Mouse (Mus musculus): ENCODE data around the gene Ogfod2. TPM values are rescaled to one million over a fixed set of nuclear protein-coding genes. Genes with fewer than 3 reads are reported as not detected.
A peak's percentile ranks its signal among the peaks of the same experiment; 100 is the strongest.

Ogfod2 gene
- polyA plus RNA-seq, 1 experiment from 2014 or later = 19.1 TPM

DNA sequence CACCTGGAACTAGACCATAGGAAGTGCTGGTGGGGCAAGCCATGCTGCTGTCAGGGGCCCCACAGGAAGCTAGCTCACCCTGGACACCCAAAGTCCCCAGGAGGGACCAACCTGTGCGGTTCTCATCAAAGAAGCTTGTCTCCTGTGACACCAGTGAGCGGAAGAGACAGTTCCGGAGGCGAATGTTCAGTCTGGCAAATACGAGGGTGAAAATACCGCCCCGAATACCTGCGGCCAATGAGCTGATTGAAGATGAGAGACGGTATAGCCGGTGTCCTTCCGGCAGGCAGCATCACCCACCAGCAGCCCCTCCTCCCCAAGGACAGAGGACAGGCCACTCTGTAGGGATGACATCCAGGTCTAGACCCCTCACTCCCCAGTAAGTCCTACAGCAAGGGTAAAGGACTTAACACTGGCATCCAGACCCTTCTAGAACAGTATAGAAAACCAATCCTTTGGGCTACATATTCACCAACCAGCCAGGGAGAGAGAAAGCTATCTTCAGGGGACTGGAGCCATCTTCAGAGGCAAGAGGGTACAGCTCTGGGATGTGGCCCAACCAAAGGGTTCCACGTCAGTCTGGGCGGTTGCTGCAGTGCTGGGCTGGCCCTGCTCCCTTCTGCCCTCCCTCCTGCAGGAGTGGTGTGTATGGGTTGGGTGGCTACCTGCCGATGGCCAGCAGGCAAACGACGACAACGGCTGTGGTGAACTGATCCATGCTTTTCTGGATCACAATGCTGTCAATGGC is 29.0 kb upstream of the Ogfod2 start:
- no peak overlapping the region for H3K9ac ChIP-seq
- H3K27me3 ChIP-seq (replicated peaks) = 0 out of 2 replicates have a peak, but pooled peaks cover 3% of the 10 kb centered on the region
- no peak overlapping the region for H3K4me3 ChIP-seq
- no peaks in the 10 kb centered on the region for H3K36me3 ChIP-seq
- WGBS (ENCODE audit: insufficient replicate concordance) = 77% methylated on average over 17 of the region's 17 CpGs
- no peak overlapping the region for H3K4me2 ChIP-seq
- no peaks in the 10 kb centered on the region for H3K9me3 ChIP-seq (replicated peaks)
- H3K4me1 ChIP-seq = peaks cover 38% of the 10 kb centered on the region
- H3K27ac ChIP-seq = no peak overlapping the region
- no peak for ATAC-seq

DNA sequence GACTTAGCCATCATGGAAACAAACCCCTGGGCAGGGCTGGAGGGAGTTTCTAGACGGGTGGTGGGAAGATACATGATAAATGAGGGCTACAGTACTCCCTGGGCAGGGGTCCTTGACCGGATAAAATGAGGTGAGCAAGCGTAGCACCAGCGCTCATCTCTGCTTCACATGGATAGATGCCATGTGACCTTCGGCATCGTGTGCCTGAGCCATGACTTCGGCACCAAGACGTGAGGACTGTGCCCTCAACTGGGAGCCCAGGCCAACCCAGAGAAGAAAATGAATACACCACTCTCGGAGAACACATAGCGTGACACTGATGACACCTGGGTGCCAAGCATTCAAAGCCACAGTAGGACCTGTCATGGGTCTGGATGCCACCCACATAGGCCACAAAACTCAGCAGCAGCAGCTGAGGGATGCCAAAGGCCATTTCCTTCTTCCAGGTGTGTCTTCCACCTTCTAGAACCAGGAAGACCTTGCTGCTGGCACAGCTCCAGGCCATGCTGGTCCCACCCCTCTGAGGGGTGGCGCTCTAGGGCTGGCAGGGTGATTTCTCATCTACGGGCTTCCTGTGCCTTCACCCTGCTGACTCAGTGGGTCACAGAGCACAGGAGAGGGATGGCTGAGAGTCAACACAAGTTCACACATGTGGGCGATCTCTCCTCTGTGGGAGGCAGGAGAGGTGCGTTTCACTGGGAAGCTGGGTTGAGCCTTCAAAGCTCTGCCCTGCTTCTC is 28.1 kb upstream of the Ogfod2 start:
- no peak for ATAC-seq
- H3K36me3 ChIP-seq = no peaks in the 10 kb centered on the region
- no peak overlapping the region for H3K9ac ChIP-seq
- no peaks in the 10 kb centered on the region for H3K9me3 ChIP-seq (replicated peaks)
- no peak overlapping the region for H3K4me3 ChIP-seq
- H3K4me1 ChIP-seq = peaks cover 32% of the 10 kb centered on the region
- H3K4me2 ChIP-seq = no peak overlapping the region
- 76% methylated on average over 14 of the region's 14 CpGs for WGBS (ENCODE audit: insufficient replicate concordance)
- H3K27me3 ChIP-seq (replicated peaks) = 0 out of 2 replicates have a peak, but pooled peaks cover 3% of the 10 kb centered on the region
- H3K27ac ChIP-seq = no peak overlapping the region

DNA sequence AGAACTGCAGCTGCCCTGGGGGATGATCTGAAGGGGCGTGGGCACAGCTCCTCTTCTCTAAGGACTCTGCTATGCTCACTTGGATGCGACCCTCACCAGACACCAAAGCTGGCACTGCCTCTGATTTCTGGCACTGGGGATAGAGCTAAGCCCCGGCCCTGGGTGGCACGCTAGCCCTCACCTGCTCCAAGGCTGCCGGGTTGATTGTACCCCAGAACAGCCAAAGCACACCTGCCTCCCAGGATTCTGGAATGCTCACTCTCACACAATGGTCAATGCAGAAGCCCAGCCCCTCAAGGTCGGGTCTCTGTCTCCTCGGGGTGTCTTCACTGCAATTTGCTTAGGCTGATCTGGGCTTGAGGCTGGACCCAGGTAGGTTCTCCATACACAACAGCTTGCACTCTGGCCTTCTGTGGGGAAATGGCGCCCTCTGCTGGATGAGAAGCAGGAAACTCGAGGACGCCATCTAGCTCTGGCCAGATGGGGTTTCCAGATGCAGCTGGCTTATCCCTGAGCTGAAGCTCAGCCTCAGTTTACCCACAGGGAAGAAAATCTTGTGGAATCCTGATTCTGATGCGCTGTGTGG is 27.4 kb upstream of the Ogfod2 start:
- Histone ChIP-seq H3K27ac (no peak overlapping the region), H3K9me3 (replicated peaks) (no peaks in the 10 kb centered on the region), H3K4me3 (no peak overlapping the region), H3K9ac (no peak overlapping the region), H3K36me3 (peaks cover 6% of the 10 kb centered on the region), H3K4me2 (no peak overlapping the region), H3K27me3 (replicated peaks) (0 out of 2 replicates have a peak, but pooled peaks cover 3% of the 10 kb centered on the region), H3K4me1 (peaks cover 25% of the 10 kb centered on the region)
- WGBS (ENCODE audit: insufficient replicate concordance) = 32% methylated on average over 11 of the region's 11 CpGs
- peak; percentile 64 for ATAC-seq

DNA sequence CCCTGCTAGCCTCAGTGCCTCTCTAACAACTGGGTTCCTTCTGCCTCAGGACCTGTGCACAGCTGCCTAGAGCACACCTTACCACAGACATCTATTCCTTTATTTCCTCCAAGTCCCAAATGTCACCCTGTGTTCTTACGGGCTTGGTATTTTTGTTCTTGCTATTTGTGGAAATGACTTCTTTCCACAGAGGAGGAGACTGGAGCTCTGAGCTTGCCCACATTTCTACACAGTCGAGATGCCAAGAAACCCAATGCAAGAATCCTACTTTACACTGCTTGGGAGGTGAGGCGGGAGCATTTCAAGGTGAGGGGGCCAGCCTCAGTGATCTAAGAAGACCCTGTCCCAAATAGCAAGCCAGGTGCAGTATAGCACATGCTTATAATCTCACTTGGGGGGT is 26.6 kb upstream of the Ogfod2 start:
- Histone ChIP-seq H3K27ac (no peak overlapping the region), H3K4me1 (peaks cover 18% of the 10 kb centered on the region), H3K36me3 (peaks cover 9% of the 10 kb centered on the region), H3K27me3 (replicated peaks) (0 out of 2 replicates have a peak, but pooled peaks cover 3% of the 10 kb centered on the region), H3K9ac (no peak overlapping the region), H3K4me2 (no peak overlapping the region), H3K9me3 (replicated peaks) (no peaks in the 10 kb centered on the region), H3K4me3 (no peak overlapping the region)
- WGBS (ENCODE audit: insufficient replicate concordance) = 55% methylated on average over 3 of the region's 3 CpGs
- no peak for ATAC-seq

DNA sequence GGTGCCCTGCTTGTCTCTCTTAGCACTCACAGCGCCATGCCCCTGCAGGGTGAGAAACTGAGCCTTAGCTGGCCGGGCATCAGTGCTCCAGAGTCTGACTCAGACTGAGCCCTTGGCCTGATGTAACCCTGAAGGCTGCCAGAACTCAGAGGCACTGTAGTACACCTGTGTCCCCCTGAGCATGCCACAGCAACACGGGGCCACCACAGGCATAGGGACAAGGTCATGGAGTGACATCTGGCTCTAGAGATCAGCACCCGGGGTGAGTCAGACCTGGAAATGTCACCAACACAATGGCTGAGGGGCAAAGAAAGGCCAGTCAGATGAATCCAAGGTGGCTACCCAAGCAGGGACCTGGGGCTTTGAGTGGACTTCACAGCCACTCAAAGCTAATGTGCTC is 25.2 kb upstream of the Ogfod2 start:
- Histone ChIP-seq H3K36me3 (peaks cover 9% of the 10 kb centered on the region), H3K27me3 (replicated peaks) (0 out of 2 replicates have a peak, but pooled peaks cover 3% of the 10 kb centered on the region), H3K4me1 (peaks cover 21% of the 10 kb centered on the region), H3K4me3 (no peak overlapping the region), H3K27ac (no peak overlapping the region), H3K9ac (no peak overlapping the region), H3K9me3 (replicated peaks) (no peaks in the 10 kb centered on the region), H3K4me2 (no peak overlapping the region)
- 70% methylated on average over 4 of the region's 4 CpGs for WGBS (ENCODE audit: insufficient replicate concordance)
- no peak for ATAC-seq

DNA sequence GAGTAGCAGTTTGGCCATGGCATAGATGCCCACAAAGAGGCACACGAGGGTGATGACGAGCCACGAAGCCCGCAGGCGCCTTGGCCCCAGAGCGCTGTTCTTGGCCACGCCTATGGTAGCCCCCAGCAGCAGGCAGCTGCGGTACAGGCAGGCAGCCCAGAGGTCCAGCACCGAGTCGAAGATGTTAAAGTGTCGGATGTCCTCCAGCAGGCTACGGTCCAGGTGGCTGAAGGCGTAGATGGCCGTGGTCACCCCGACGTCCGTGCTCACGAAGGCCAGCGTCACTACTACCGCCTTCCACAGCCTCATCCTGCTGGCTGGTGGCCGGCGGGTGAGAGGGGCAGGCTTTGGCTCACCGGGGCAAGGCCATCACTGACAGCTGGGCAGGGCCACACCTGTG is 22.2 kb upstream of the Ogfod2 start:
- 81% methylated on average over 23 of the region's 23 CpGs for WGBS (ENCODE audit: insufficient replicate concordance)
- Histone ChIP-seq H3K27me3 (replicated peaks) (peaks cover 11% of the 10 kb centered on the region; the same call in 1 of the 2 replicates), H3K27ac (no peak overlapping the region), H3K36me3 (peaks cover 9% of the 10 kb centered on the region), H3K4me3 (no peak overlapping the region), H3K4me2 (no peak overlapping the region), H3K9ac (no peak overlapping the region), H3K9me3 (replicated peaks) (no peaks in the 10 kb centered on the region), H3K4me1 (peaks cover 45% of the 10 kb centered on the region)
- ATAC-seq = no peak

DNA sequence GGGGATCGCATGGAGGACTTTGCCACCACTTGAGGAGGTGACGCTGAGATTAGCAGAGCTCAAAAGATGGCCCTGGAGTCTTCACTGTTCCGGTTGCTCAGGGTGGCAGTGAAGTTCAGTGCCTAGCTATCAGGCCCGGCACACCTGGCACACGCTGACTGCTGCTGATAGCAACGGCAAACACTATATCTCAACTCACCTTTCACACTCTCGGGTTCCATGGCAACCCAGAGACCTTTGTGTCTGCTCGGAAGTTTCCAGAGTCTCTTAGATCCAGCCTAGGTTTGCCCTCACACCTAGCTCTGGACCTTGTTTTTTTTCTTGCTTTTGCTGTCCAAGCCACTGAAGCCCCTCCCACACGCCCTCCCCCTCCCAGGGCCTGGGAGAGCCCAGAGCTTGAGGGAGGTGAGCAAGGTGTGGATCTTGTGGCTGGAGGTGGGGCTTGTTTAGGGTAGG is 20.1 kb upstream of the Ogfod2 start:
- ATAC-seq = peak; percentile 79
- no peaks in the 10 kb centered on the region for H3K9me3 ChIP-seq (replicated peaks)
- H3K4me1 ChIP-seq = peaks cover 60% of the 10 kb centered on the region
- H3K4me2 ChIP-seq = peak overlapping the region; percentile 89
- 13% methylated on average over 9 of the region's 9 CpGs for WGBS (ENCODE audit: insufficient replicate concordance)
- peak overlapping the region; percentile 92 for H3K27ac ChIP-seq
- peak overlapping the region; percentile 61 for H3K9ac ChIP-seq
- peaks cover 9% of the 10 kb centered on the region for H3K36me3 ChIP-seq
- H3K4me3 ChIP-seq = peak overlapping the region; percentile 36
- peaks cover 11% of the 10 kb centered on the region; the same call in 1 of the 2 replicates for H3K27me3 ChIP-seq (replicated peaks)

DNA sequence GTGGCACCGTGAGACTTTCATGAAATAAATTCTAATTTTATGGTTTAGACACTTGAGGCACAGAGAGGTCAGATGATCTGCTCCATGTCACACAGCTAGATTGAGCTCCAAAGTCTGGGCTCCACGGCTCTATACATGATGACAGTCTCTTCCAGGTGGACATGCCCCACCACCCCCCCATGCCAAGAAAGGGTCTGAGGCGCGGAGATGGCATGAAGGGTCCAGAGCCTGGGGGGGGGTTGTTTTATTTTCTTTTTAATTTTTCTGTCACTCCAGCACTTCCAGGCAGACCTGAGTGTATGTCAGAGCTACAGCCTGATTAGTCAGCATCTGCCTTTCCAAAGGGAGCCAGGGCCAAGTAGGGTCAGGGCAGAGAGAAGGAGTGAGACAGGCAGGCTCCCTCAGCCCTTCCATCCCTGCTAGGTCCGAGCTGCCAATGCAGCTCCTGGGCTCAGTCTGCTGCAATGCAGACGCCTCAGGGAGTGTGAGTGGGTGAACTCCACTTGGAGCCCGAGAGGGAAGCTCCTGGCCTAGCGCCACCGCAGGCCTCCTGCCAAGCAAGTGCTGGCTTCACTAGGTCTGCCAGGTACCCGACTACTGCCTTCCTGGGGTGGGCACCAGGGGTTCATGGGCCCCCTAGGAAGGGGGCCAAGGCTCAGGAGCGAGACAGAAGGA is 18.8 kb upstream of the Ogfod2 start:
- Histone ChIP-seq H3K9me3 (replicated peaks) (no peaks in the 10 kb centered on the region), H3K9ac (peak overlapping the region; percentile 19), H3K4me1 (peaks cover 60% of the 10 kb centered on the region), H3K4me2 (peak overlapping the region; percentile 89), H3K27ac (peak overlapping the region; percentile 92), H3K27me3 (replicated peaks) (peaks cover 8% of the 10 kb centered on the region; the same call in 1 of the 2 replicates), H3K36me3 (peaks cover 9% of the 10 kb centered on the region), H3K4me3 (no peak overlapping the region)
- ATAC-seq = no peak
- WGBS (ENCODE audit: insufficient replicate concordance) = 82% methylated on average over 11 of the region's 11 CpGs

DNA sequence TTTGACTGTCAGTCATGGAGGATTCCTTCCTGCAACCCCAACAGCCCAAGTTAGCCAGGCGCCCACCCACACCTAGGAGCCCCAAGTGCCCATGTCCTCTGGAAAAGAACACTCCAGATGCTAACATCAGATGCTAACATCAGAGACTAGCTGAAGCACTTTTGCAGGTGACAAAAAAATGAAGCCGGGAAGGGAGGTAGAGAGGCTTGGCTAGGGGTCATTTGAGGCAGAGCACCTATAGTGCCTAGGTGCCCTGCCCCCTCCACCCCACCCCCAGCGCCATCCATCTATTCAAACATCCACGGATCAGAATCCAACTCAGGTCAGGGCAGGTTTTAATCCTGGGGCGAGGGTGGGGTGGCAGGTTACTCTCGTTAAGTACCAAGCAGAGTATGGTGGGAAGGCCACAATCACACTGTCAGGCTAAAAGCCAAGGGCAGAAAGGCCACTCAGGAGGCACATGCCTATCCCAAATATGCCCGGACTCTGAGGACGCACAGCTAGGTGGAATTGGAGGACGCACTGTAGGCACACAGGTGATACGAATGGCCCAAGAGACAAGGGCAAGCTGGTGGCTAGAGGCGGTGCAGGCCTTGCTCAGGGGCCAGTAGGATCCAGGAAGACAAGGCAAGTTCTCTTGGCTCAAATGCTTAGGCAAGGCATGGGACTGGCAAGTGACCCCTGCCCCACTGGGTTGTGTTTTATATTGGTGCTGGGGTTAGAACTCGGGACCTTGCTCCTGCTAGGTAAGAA is 18.1 kb upstream of the Ogfod2 start:
- Histone ChIP-seq H3K9me3 (replicated peaks) (no peaks in the 10 kb centered on the region), H3K27ac (peak overlapping the region; percentile 92; the same call in 1 of the 2 replicates), H3K4me2 (peak overlapping the region; percentile 89), H3K27me3 (replicated peaks) (peaks cover 8% of the 10 kb centered on the region; the same call in 1 of the 2 replicates), H3K9ac (peak overlapping the region; percentile 80), H3K4me1 (peaks cover 60% of the 10 kb centered on the region), H3K36me3 (peaks cover 9% of the 10 kb centered on the region), H3K4me3 (peak overlapping the region; percentile 64)
- ATAC-seq = no peak
- 81% methylated on average over 12 of the region's 12 CpGs for WGBS (ENCODE audit: insufficient replicate concordance)

DNA sequence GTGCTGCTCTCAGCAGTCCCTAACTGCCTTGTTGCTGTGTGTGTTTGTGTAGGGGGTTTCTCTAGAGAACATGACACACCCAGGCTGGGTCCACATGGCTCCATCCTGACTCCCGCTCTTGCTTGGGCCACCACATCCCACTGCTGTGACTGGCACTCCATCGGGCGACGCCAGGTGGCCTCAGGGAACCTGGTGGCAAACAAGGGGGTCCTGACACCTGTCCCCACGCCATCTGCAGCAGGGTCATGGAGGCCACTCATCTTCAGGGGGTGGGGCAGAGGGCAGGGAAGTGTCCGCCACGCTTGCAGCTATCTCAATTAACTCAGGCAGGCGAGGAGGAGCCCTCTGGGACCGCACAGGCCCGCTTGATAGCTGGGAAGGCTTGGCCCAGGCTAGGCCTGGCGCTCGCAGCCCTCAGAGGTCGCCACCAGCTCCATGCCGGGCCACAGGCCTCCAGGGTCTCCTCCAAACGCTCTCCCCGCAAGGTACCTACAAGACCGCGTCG is 17.0 kb upstream of the Ogfod2 start:
- peak; percentile 81 for ATAC-seq
- peak overlapping the region; percentile 86 for H3K27ac ChIP-seq
- WGBS (ENCODE audit: insufficient replicate concordance) = 7% methylated on average over 19 of the region's 19 CpGs
- H3K9me3 ChIP-seq (replicated peaks) = no peaks in the 10 kb centered on the region
- no peaks in the 10 kb centered on the region for H3K36me3 ChIP-seq
- H3K9ac ChIP-seq = peak overlapping the region; percentile 80
- H3K4me1 ChIP-seq = peaks cover 60% of the 10 kb centered on the region
- peak overlapping the region; percentile 89 for H3K4me2 ChIP-seq
- H3K27me3 ChIP-seq (replicated peaks) = peaks cover 8% of the 10 kb centered on the region; the same call in 1 of the 2 replicates
- peak overlapping the region; percentile 64 for H3K4me3 ChIP-seq
